Mouse (Mus musculus) limb, embryonic 14.5 days (tissue): Measurements from ENCODE around the gene Fam107b. TPM values are rescaled to one million over a fixed set of nuclear protein-coding genes. Genes with fewer than 3 reads are reported as not detected.

Experiments
- ATAC-seq: fragments of 200-750 bp; cut with Nextera tagmentation; 2 replicates; pipeline ENCODE4 v1.8.0; 2017; ENCODE audit warnings: low read depth, moderate number of reproducible peaks, moderate TSS enrichment; ENCODE audit not compliant: low FRiP score
- DNase-seq: peaks from one replicate; pipeline ENCODE4 v3.0.0-alpha.2; 2015; ENCODE audit warnings: low spot score
- H3K27ac ChIP-seq: fragments of 300-500 bp; sonication (generic); replicated peaks from 2 replicates; pipeline ENCODE4 v1.5.1; 2014; ENCODE audit warnings: low read depth, mild to moderate bottlenecking, low read length, moderate library complexity, mixed read lengths
- H3K27me3 ChIP-seq: fragments of 300-500 bp; sonication (generic); 2 replicates; pipeline ENCODE4 v1.6.1; 2014; ENCODE audit warnings: low read length, mixed read lengths; ENCODE audit not compliant: control insufficient read depth, insufficient read depth
- H3K36me3 ChIP-seq: fragments of 300-500 bp; sonication (generic); 2 replicates; pipeline ENCODE4 v1.6.1; 2014; ENCODE audit warnings: mild to moderate bottlenecking, low read length, moderate library complexity, mixed read lengths; ENCODE audit not compliant: control insufficient read depth, insufficient read depth
- H3K4me1 ChIP-seq: fragments of 300-500 bp; sonication (generic); 2 replicates; pipeline ENCODE4 v1.6.1; 2014; ENCODE audit warnings: antibody characterized with exemption, low read length, mixed read lengths; ENCODE audit not compliant: control insufficient read depth, insufficient read depth
- H3K4me2 ChIP-seq: fragments of 300-500 bp; sonication (generic); replicated peaks from 2 replicates; pipeline ENCODE4 v1.6.1; 2014; ENCODE audit warnings: low read depth, mild to moderate bottlenecking, low read length, moderate library complexity; ENCODE audit not compliant: severe bottlenecking
- H3K4me3 ChIP-seq: fragments of 300-500 bp; sonication (generic); replicated peaks from 2 replicates; pipeline ENCODE4 v1.5.1; 2014; ENCODE audit warnings: low read length
- H3K9ac ChIP-seq: fragments of 300-500 bp; sonication (generic); 2 replicates; pipeline ENCODE4 v1.6.1; 2014; ENCODE audit warnings: mild to moderate bottlenecking, low read depth, low read length, moderate library complexity; ENCODE audit not compliant: severe bottlenecking
- H3K9me3 ChIP-seq: fragments of 300-500 bp; sonication (generic); 2 replicates; pipeline ENCODE4 v1.6.1; 2016; ENCODE audit warnings: low read length; ENCODE audit not compliant: control insufficient read depth
- POLR2A ChIP-seq: fragments of 200-500 bp; IDR thresholded peaks from 2 replicates; pipeline ENCODE4 v1.8.0; 2012; ENCODE audit warnings: inconsistent platforms, mild to moderate bottlenecking, moderate library complexity, borderline replicate concordance; ENCODE audit not compliant: insufficient read depth, insufficient read length; ENCODE audit errors: extremely low read depth
- WGBS: fragments of 180-500 bp; shearing (Covaris S2); extraction: QIAGEN DNeasy Blood & Tissue Kit; methylation state at CpG from one replicate; pipeline ENCODE4 v1.1.7; 2014; 5-methylcytosine and 5-hydroxymethylcytosine counted together
- polyA plus RNA-seq, 2 experiments: library from polyadenylated mRNA; depleted of rRNA in 1 of 2; stranded (reverse) in 1 of 2; unstranded in 1 of 2; fragments of >200 nt; fragmentation: Nextera tagmentation in 1 of 2; extraction: Ambion mirVana in 1 of 2; gene quantifications; 2 replicates each; pipeline versions ENCODE4 v1.2.1 to v1.2.3; 2012 to 2014

Gene Fam107b
- polyA plus RNA-seq, 2 experiments, result 26.1 to 43.6 TPM

DNA sequence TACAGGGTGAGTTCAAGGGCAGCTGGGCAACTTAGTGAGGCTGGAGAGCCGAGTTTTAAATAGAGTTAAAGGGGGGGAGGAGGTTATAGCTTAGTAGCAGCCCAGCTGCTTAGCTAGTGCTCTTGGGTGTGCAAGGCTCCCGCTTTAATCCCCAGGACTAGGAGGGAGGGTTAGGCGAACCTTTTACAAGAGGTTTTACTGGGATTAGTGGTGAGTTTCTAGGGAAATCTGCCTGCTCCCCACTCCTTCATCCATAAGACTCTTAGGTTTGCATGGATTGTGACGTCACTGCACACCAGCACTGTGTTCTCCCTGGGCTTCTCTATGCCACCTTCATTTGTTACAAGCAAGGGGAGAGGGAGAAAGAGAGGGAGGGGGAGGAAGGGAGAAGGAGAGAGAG is 88.6 kb downstream of the Fam107b start:
- WGBS, result 12% methylated on average over 4 of the region's 4 CpGs
- H3K9ac ChIP-seq, result no peak overlapping the region
- DNase-seq, result no peak
- no peak overlapping the region for H3K27ac ChIP-seq
- H3K27me3 ChIP-seq, result no peaks in the 10 kb centered on the region
- no peaks in the 10 kb centered on the region for H3K9me3 ChIP-seq
- H3K4me1 ChIP-seq, result peaks cover 6% of the 10 kb centered on the region
- no peak for ATAC-seq
- no peak overlapping the region for H3K4me2 ChIP-seq
- H3K4me3 ChIP-seq, result no peak overlapping the region
- no peaks in the 10 kb centered on the region for H3K36me3 ChIP-seq
- TF ChIP-seq POLR2A, result no peak

DNA sequence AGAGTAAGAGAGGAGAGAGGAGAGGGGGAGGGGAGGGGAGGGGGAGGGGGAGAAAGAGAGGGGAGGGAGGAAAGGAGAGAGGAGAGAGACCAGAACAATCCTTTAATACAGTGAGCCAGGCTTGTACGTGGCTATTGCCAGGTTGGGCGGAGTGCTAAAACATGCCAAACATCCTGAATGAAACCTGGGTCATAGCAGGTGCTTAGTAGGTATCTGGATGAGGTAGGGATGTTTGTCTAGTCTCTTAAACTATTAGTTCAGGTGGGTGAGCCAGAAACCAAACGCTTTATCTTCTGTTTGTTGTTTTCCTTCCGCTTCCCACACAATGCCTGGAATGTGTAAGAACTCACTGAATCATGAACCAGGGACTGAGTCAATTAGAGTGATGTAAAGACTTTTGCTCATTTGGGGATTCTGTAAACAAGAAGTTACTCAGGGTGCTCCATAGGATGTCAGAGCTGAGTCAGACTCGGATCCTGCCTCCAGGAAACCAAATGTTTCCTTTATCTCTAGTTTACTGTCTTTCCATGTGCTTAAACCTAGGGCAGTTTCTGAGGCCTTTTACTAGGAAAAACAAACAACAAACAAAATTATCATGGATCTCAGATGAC is 89.1 kb downstream of the Fam107b start:
- Histone ChIP-seq H3K27me3 (no peaks in the 10 kb centered on the region), H3K4me3 (no peak overlapping the region), H3K4me2 (no peak overlapping the region), H3K36me3 (no peaks in the 10 kb centered on the region), H3K9ac (no peak overlapping the region), H3K9me3 (no peaks in the 10 kb centered on the region), H3K4me1 (peaks cover 6% of the 10 kb centered on the region), H3K27ac (no peak overlapping the region)
- ATAC-seq (no peak), DNase-seq (no peak)
- WGBS, result 52% methylated on average over 5 of the region's 5 CpGs
- no peak for TF ChIP-seq POLR2A

- TF ChIP-seq POLR2A, result no peak
- H3K27ac ChIP-seq, result no peak overlapping the region
- no peaks in the 10 kb centered on the region for H3K27me3 ChIP-seq
- no peak overlapping the region for H3K4me3 ChIP-seq
- WGBS, result 69% methylated on average over 6 of the region's 6 CpGs
- no peak for ATAC-seq
- H3K36me3 ChIP-seq, result no peaks in the 10 kb centered on the region
- H3K4me2 ChIP-seq, result no peak overlapping the region
- no peak for DNase-seq
- H3K9ac ChIP-seq, result no peak overlapping the region
- no peaks in the 10 kb centered on the region for H3K9me3 ChIP-seq
- H3K4me1 ChIP-seq, result no peaks in the 10 kb centered on the region
These were observed 93.8 kb downstream of the Fam107b start for GRCm38 (mm10) chr2:3664086-3664485.

GRCm38 (mm10) chr2:3668682-3669081 is 98.4 kb downstream of the Fam107b start:
- no peaks in the 10 kb centered on the region for H3K9me3 ChIP-seq
- WGBS, result 66% methylated on average over 3 of the region's 3 CpGs
- H3K4me1 ChIP-seq, result no peaks in the 10 kb centered on the region
- H3K9ac ChIP-seq, result no peak overlapping the region
- no peak overlapping the region for H3K27ac ChIP-seq
- ATAC-seq, result no peak
- no peak overlapping the region for H3K4me3 ChIP-seq
- H3K27me3 ChIP-seq, result no peaks in the 10 kb centered on the region
- H3K4me2 ChIP-seq, result no peak overlapping the region
- no peak for DNase-seq
- TF ChIP-seq POLR2A, result no peak
- H3K36me3 ChIP-seq, result no peaks in the 10 kb centered on the region

- Histone ChIP-seq H3K9me3 (no peaks in the 10 kb centered on the region), H3K9ac (no peak overlapping the region), H3K4me2 (no peak overlapping the region), H3K27me3 (no peaks in the 10 kb centered on the region), H3K36me3 (no peaks in the 10 kb centered on the region), H3K4me1 (no peaks in the 10 kb centered on the region), H3K4me3 (no peak overlapping the region), H3K27ac (no peak overlapping the region)
- 35% methylated on average over 2 of the region's 2 CpGs for WGBS
- DNase-seq (no peak), ATAC-seq (no peak)
- no peak for TF ChIP-seq POLR2A
These were observed 99.4 kb downstream of the Fam107b start for GRCm38 (mm10) chr2:3669646-3670045.

GRCm38 (mm10) chr2:3672654-3673367 is 102.5 kb downstream of the Fam107b start:
- Histone ChIP-seq H3K27me3 (no peaks in the 10 kb centered on the region), H3K4me2 (no peak overlapping the region), H3K4me1 (no peaks in the 10 kb centered on the region), H3K9ac (no peak overlapping the region), H3K27ac (no peak overlapping the region), H3K9me3 (no peaks in the 10 kb centered on the region), H3K36me3 (no peaks in the 10 kb centered on the region), H3K4me3 (no peak overlapping the region)
- ATAC-seq, result no peak
- 81% methylated on average over 5 of the region's 5 CpGs for WGBS
- no peak for TF ChIP-seq POLR2A
- no peak for DNase-seq
